Mouse (Mus musculus): Measurements from ENCODE around the gene Ptpn6. TPM values are rescaled to one million over a fixed set of nuclear protein-coding genes. Genes with fewer than 3 reads are reported as not detected.

The Ptpn6 gene
- polyA plus RNA-seq (2015; fragmentation: Nextera tagmentation; extraction: Ambion mirVana) = 38.1 and 43.7 TPM in 2 replicates

DNA sequence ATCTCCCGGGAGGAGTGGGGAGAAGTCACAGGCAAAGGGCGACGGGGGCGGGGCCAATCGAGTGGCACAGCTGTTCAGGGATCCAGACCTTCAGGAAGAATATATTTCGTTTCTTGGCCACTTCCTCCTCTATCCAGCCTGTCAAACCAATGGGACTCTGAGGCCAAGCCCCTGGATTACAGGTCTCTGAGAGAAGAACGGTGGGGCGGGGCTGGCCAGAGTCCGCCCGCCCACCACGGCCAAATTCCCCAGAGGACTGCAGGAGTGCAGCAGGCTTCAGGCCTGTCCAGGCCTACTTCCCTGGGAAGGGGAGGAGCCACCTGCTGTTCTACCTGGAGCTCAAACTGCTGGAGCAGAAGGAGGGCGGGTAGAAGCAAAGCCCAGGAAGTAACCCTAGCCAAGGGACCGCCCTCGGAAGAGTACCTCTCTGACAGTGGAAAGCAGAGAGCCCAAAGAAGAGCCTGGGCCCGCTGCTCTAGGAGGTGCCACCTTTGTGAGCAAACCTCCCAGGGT lies at the start of gene Ptpn6:
TSS of gene Ptpn6 (minus strand) at position 204 of the 513 bp plus-strand sequence.
- WGBS (ENCODE audit: insufficient replicate concordance) = 20% methylated on average over 15 of the region's 15 CpGs
- H3K4me3 ChIP-seq (replicated peaks) = peak within 1 kb of the TSS; percentile 21
- H3K9ac ChIP-seq = peak within 1 kb of the TSS; percentile 31; the same call in 1 of the 2 replicates
- H3K4me1 ChIP-seq (replicated peaks) = peaks cover 51% of the 10 kb centered on the region
- peak within 1 kb of the TSS; percentile 97 for H3K27ac ChIP-seq (replicated peaks)
- H3K4me2 ChIP-seq = peak within 1 kb of the TSS; percentile 98
- peak; percentile 40 for ATAC-seq (ENCODE audit: insufficient read depth)
- no peaks in the 10 kb centered on the region for H3K27me3 ChIP-seq
- H3K9me3 ChIP-seq (replicated peaks) = no peaks in the 10 kb centered on the region
- H3K36me3 ChIP-seq (replicated peaks) = no peaks in the 10 kb centered on the region

DNA sequence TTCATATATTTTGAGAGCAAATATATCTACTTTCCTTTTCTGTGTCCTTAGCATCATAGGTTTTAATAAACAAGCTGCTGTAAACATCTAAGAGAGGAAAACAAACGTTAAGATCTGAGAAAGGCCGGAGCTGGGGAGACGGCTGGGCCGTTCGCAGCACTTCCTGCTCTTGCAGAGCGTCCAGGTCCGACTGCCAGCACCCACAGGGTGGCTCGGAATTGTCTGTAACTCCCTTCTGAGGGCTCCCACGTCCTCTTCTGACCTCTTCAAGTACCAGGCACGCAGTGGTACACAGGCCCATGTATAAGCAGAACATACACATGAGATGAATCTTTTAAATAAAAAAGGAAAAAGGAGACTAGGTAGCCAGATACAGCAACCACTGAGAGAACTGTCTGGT lies 49.2 kb upstream of the Ptpn6 start:
- H3K27ac ChIP-seq (replicated peaks) = no peak overlapping the region
- H3K9ac ChIP-seq = no peak overlapping the region
- no peaks in the 10 kb centered on the region for H3K9me3 ChIP-seq (replicated peaks)
- peaks cover 6% of the 10 kb centered on the region; the same call in 1 of the 2 replicates for H3K4me1 ChIP-seq (replicated peaks)
- no peak for ATAC-seq (ENCODE audit: insufficient read depth)
- WGBS (ENCODE audit: insufficient replicate concordance) = 67% methylated on average over 10 of the region's 10 CpGs
- no peaks in the 10 kb centered on the region for H3K36me3 ChIP-seq (replicated peaks)
- no peak overlapping the region for H3K4me2 ChIP-seq
- H3K4me3 ChIP-seq (replicated peaks) = no peak overlapping the region
- H3K27me3 ChIP-seq = no peaks in the 10 kb centered on the region

DNA sequence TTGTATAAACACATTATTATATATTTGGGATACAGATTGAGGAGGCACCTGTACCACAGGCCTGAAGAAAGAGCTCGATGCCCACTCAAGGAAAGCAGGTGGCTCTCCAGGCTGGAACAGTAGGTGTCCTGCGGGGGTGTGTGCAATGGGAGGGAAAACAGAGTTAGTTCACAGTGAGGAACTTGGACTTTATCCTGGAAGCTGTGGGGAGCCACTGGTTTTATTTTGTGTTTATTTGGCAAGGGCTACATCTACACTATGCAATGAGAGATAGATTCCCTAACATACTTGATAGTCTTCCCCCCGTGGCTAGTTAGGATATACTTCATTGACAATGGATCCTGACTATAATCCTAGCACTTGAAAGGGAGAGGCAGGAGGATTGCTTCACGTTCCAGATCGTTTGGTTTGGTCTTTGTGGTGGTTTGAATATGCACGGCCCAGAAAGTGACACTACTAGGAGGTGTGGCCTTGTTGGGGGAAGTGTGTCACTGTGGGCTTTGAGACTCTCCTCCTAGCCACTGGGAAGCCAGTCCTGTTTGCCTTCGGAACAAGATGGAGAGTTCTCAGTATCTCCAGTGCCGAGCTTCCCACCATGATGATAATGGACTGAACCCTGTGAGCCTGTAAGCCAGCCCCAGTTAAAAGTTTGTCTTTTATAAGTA lies 48.4 kb upstream of the Ptpn6 start:
- no peaks in the 10 kb centered on the region for H3K9me3 ChIP-seq (replicated peaks)
- no peak overlapping the region for H3K9ac ChIP-seq
- H3K4me2 ChIP-seq = 0 out of 2 replicates have a peak overlapping the region, but pooled peaks have one; percentile 19
- H3K4me1 ChIP-seq (replicated peaks) = peaks cover 6% of the 10 kb centered on the region; the same call in 1 of the 2 replicates
- peak; percentile 63 for ATAC-seq (ENCODE audit: insufficient read depth)
- H3K27ac ChIP-seq (replicated peaks) = peak overlapping the region; percentile 35; the same call in 1 of the 2 replicates
- H3K4me3 ChIP-seq (replicated peaks) = no peak overlapping the region
- 39% methylated on average over 8 of the region's 8 CpGs for WGBS (ENCODE audit: insufficient replicate concordance)
- H3K27me3 ChIP-seq = no peaks in the 10 kb centered on the region
- no peaks in the 10 kb centered on the region for H3K36me3 ChIP-seq (replicated peaks)

DNA sequence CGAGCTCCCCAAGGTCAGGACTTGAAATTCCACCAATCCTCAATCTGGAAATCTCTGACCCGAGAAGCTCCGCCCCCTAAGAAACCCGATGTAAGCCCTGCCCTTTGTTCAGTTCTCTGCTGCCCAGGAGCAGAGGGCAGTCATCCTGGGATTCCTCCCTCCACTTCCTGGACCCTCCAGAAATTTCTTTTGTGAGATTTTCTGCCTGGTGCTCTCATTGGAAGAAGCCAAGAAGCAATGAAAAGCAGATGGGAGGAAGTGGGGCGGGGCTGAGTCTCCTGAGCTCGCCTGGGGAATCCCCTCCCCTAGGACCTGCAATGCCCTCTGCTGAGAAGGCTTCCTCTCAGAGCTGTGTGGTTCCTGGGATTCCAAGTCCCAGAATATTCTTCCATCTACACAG lies 43.9 kb upstream of the Ptpn6 start:
- H3K4me2 ChIP-seq = peak overlapping the region; percentile 48
- H3K4me3 ChIP-seq (replicated peaks) = peak overlapping the region; percentile 30
- H3K9ac ChIP-seq = no peak overlapping the region
- peaks cover 44% of the 10 kb centered on the region for H3K27me3 ChIP-seq
- no peak overlapping the region for H3K27ac ChIP-seq (replicated peaks)
- no peaks in the 10 kb centered on the region for H3K36me3 ChIP-seq (replicated peaks)
- no peaks in the 10 kb centered on the region for H3K9me3 ChIP-seq (replicated peaks)
- no peak for ATAC-seq (ENCODE audit: insufficient read depth)
- peaks cover 9% of the 10 kb centered on the region; the same call in 1 of the 2 replicates for H3K4me1 ChIP-seq (replicated peaks)
- WGBS (ENCODE audit: insufficient replicate concordance) = 18% methylated on average over 6 of the region's 6 CpGs

DNA sequence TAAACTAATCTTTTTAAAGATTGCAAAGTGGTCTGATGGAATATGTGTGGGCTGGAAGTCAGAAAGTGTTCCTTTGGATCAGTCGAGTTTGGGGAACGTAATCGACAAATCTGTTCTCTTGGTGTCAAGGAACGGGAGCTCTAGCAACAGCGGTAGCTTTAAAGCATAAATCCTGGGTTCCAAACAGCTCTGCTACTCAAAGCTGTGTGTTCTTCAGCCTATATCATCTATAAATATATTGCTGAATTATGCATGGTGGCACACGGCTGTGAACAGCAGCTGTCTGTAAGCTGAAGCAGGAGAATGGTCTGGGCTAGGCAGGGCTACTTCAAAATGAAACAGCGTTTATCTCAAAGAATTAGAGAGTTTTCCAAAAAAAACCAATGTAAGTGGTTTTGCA lies 42.4 kb upstream of the Ptpn6 start:
- Histone ChIP-seq H3K36me3 (replicated peaks) (no peaks in the 10 kb centered on the region), H3K4me3 (replicated peaks) (no peak overlapping the region), H3K27me3 (peaks cover 52% of the 10 kb centered on the region), H3K9ac (no peak overlapping the region), H3K9me3 (replicated peaks) (no peaks in the 10 kb centered on the region), H3K4me2 (no peak overlapping the region), H3K4me1 (replicated peaks) (peaks cover 9% of the 10 kb centered on the region; the same call in 1 of the 2 replicates), H3K27ac (replicated peaks) (no peak overlapping the region)
- ATAC-seq (ENCODE audit: insufficient read depth) = no peak
- 79% methylated on average over 7 of the region's 7 CpGs for WGBS (ENCODE audit: insufficient replicate concordance)

DNA sequence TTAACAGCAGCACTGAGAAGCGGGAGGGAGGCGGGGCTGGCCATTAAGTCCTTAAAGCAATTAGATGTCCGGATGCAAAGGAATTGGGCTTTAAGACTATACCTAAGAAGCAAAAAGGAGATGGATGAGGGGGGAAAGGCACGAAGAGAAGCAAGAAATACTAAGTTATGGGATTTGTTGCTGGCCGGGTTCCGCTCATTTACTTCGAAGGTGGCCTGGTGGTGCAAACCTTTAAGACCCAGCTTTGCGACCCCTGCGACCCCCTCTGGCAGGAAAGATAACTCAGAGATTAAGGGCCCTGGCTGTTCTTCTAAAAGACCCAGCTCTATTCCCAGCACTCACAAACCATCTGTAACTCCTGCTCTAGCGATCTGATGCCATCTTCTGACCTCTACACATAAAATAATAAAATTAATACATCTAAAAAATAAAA lies 41.5 kb upstream of the Ptpn6 start:
- Histone ChIP-seq H3K4me3 (replicated peaks) (peak overlapping the region; percentile 24), H3K4me1 (replicated peaks) (peaks cover 9% of the 10 kb centered on the region; the same call in 1 of the 2 replicates), H3K9me3 (replicated peaks) (no peaks in the 10 kb centered on the region), H3K27me3 (peaks cover 52% of the 10 kb centered on the region), H3K4me2 (peak overlapping the region; percentile 54), H3K27ac (replicated peaks) (no peak overlapping the region), H3K9ac (no peak overlapping the region), H3K36me3 (replicated peaks) (no peaks in the 10 kb centered on the region)
- no peak for ATAC-seq (ENCODE audit: insufficient read depth)
- 13% methylated on average over 10 of the region's 10 CpGs for WGBS (ENCODE audit: insufficient replicate concordance)

DNA sequence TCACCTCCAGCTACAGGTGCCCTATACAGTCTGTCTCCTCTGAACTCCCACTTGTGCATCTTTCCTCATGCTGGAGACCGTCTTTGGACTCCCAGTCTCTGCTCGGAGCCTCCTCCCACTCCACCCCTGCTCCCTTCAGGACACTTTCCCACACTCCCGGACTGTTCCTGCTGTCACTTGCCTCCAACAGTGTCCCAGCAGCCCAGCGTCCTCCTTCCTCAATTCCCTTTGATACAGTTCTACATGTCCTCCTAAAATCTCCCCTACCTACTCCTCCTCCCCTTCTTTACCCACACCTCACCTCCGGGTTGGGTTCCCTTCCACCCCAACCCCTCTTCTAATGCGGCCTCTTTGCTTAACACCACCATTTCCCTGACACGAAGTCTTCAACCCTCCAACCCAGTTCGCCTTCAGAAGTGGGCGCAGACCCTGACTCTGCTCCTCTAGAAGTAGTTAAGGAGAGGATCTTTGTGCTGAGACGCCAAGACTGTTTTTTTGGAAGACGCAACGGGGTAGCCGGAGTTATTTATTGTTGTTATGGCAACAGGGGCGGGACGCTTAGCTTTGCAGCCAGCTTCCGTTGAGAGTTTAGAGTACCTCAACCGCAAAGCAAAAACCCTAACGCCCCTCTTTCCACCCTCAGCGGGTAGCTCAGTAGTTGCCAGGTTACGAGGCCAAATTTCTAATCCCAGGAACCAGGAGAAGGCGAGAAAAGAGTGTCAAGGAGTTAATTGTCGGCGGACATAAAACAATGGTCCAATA lies 40.9 kb upstream of the Ptpn6 start, which contains the start of gene Lrrc23:
TSS of gene Lrrc23 (minus strand) at position 506 of the 762 bp plus-strand sequence.
- no peak for ATAC-seq (ENCODE audit: insufficient read depth)
- Histone ChIP-seq H3K4me3 (replicated peaks) (peak within 1 kb of the TSS; percentile 24), H3K4me2 (peak within 1 kb of the TSS; percentile 54), H3K4me1 (replicated peaks) (peaks cover 9% of the 10 kb centered on the region; the same call in 1 of the 2 replicates), H3K27me3 (peaks cover 56% of the 10 kb centered on the region), H3K9ac (no peak within 1 kb of the TSS), H3K36me3 (replicated peaks) (no peaks in the 10 kb centered on the region), H3K27ac (replicated peaks) (no peak within 1 kb of the TSS), H3K9me3 (replicated peaks) (no peaks in the 10 kb centered on the region)
- 3% methylated on average over 23 of the region's 23 CpGs for WGBS (ENCODE audit: insufficient replicate concordance)

DNA sequence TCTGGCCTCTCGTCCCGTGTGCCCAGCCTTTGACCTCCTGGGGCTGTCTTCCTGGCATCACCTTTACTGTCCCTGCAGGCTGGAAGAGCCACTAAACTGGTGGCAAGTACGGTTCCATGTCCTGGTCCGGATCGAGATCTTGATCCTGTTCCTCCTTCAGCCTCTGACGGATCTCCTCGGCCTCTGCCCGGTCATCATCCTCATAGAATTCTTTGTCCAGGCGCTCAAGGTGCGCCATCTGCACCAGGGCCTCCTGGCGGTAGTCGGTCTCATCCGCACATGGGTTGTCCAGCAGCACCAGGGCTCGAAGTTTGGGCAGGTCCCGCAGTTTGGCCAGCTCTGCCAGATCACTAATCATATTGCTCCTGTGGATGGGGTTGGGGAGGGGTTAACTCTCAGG lies 32.0 kb upstream of the Ptpn6 start:
- ATAC-seq (ENCODE audit: insufficient read depth) = no peak
- Histone ChIP-seq H3K4me1 (replicated peaks) (peaks cover 24% of the 10 kb centered on the region), H3K27me3 (peaks cover 78% of the 10 kb centered on the region), H3K4me2 (no peak overlapping the region), H3K36me3 (replicated peaks) (no peaks in the 10 kb centered on the region), H3K9ac (no peak overlapping the region), H3K27ac (replicated peaks) (no peak overlapping the region), H3K9me3 (replicated peaks) (no peaks in the 10 kb centered on the region), H3K4me3 (replicated peaks) (no peak overlapping the region)
- WGBS (ENCODE audit: insufficient replicate concordance) = 64% methylated on average over 15 of the region's 15 CpGs

DNA sequence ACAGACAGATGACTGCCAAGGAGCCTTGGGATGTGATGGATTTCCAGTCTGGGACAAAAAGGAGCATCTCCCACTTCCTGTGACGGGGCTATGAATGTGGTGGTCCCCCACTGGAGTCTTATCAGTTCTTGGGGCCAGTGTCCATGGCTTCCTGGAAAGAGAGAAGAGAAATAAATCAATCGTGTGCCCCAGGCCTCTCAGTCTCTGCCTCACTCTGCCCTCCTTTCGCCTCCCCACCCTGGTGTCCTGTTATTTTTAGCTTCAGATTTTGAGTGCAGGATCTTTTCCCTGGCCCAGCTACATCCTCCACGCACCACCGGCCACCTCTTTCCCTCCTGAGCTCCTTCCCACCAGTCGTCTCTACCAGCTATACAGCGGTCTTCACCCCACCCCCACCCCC lies 31.5 kb upstream of the Ptpn6 start:
- Histone ChIP-seq H3K36me3 (replicated peaks) (no peaks in the 10 kb centered on the region), H3K27me3 (peaks cover 81% of the 10 kb centered on the region), H3K9me3 (replicated peaks) (no peaks in the 10 kb centered on the region), H3K9ac (no peak overlapping the region), H3K4me1 (replicated peaks) (peaks cover 24% of the 10 kb centered on the region), H3K27ac (replicated peaks) (no peak overlapping the region), H3K4me3 (replicated peaks) (no peak overlapping the region), H3K4me2 (no peak overlapping the region)
- WGBS (ENCODE audit: insufficient replicate concordance) = 21% methylated on average over 7 of the region's 7 CpGs
- ATAC-seq (ENCODE audit: insufficient read depth) = no peak

DNA sequence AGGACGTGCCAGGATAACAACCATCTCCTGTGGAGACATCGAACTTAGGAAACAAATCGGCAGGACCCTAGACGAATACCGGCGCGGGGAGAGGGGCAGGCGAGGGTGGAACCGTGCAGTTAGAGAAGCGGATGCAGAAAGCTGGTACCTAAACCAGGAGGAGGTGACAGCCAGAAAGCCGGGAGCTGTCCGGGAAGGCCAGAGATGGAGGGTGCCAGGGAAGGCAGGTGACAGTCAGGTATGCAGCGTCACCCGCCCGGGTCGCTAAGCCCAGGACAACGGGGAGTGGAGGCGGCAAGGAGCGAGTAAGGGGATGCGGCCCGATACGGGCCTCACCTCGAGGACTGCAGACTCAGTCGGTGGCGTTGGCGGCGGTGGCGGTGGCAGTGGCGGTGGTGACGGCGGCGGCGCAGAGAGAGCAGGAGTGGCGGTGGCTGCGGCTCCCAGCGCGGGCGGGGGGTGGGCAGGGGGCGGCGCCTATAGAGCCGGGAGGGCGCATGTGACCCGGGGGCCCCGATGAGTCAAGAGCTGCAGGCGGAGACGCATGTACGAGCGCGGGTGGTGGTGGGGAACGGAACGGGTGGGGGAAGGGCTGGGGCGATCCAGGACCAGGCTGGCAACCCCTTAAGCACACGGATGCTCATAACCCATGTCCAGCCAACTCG lies 30.7 kb upstream of the Ptpn6 start, which contains the start of gene Eno2:
TSS of gene Eno2 (minus strand) at position 573 of the 665 bp plus-strand sequence.
- WGBS (ENCODE audit: insufficient replicate concordance) = 1% methylated on average over 54 of the region's 54 CpGs
- Histone ChIP-seq H3K4me1 (replicated peaks) (peaks cover 24% of the 10 kb centered on the region), H3K4me2 (peak within 1 kb of the TSS; percentile 68), H3K27ac (replicated peaks) (no peak within 1 kb of the TSS), H3K9me3 (replicated peaks) (no peaks in the 10 kb centered on the region), H3K9ac (no peak within 1 kb of the TSS), H3K36me3 (replicated peaks) (no peaks in the 10 kb centered on the region), H3K27me3 (peaks cover 75% of the 10 kb centered on the region), H3K4me3 (replicated peaks) (peak within 1 kb of the TSS; percentile 45)
- ATAC-seq (ENCODE audit: insufficient read depth) = no peak

All from liver, embryonic 15.5 days (tissue).